Mouse (Mus musculus) limb, embryonic 14.5 days (tissue): Measurements from ENCODE around the gene Mapkapk2. TPM values are rescaled to one million over a fixed set of nuclear protein-coding genes. Genes with fewer than 3 reads are reported as not detected.

Experiments used
- ATAC-seq: fragments of 200-750 bp; cut with Nextera tagmentation; 2 replicates; pipeline ENCODE4 v1.8.0; 2017; ENCODE audit warnings: low read depth, moderate number of reproducible peaks, moderate TSS enrichment; ENCODE audit not compliant: low FRiP score
- DNase-seq: peaks from one replicate; pipeline ENCODE4 v3.0.0-alpha.2; 2015; ENCODE audit warnings: low spot score
- H3K27ac ChIP-seq: fragments of 300-500 bp; sonication (generic); replicated peaks from 2 replicates; pipeline ENCODE4 v1.5.1; 2014; ENCODE audit warnings: low read depth, mild to moderate bottlenecking, low read length, moderate library complexity, mixed read lengths
- H3K27me3 ChIP-seq: fragments of 300-500 bp; sonication (generic); 2 replicates; pipeline ENCODE4 v1.6.1; 2014; ENCODE audit warnings: low read length, mixed read lengths; ENCODE audit not compliant: control insufficient read depth, insufficient read depth
- H3K36me3 ChIP-seq: fragments of 300-500 bp; sonication (generic); 2 replicates; pipeline ENCODE4 v1.6.1; 2014; ENCODE audit warnings: mild to moderate bottlenecking, low read length, moderate library complexity, mixed read lengths; ENCODE audit not compliant: control insufficient read depth, insufficient read depth
- H3K4me1 ChIP-seq: fragments of 300-500 bp; sonication (generic); 2 replicates; pipeline ENCODE4 v1.6.1; 2014; ENCODE audit warnings: antibody characterized with exemption, low read length, mixed read lengths; ENCODE audit not compliant: control insufficient read depth, insufficient read depth
- H3K4me2 ChIP-seq: fragments of 300-500 bp; sonication (generic); replicated peaks from 2 replicates; pipeline ENCODE4 v1.6.1; 2014; ENCODE audit warnings: low read depth, mild to moderate bottlenecking, low read length, moderate library complexity; ENCODE audit not compliant: severe bottlenecking
- H3K4me3 ChIP-seq: fragments of 300-500 bp; sonication (generic); replicated peaks from 2 replicates; pipeline ENCODE4 v1.5.1; 2014; ENCODE audit warnings: low read length
- H3K9ac ChIP-seq: fragments of 300-500 bp; sonication (generic); 2 replicates; pipeline ENCODE4 v1.6.1; 2014; ENCODE audit warnings: mild to moderate bottlenecking, low read depth, low read length, moderate library complexity; ENCODE audit not compliant: severe bottlenecking
- H3K9me3 ChIP-seq: fragments of 300-500 bp; sonication (generic); 2 replicates; pipeline ENCODE4 v1.6.1; 2016; ENCODE audit warnings: low read length; ENCODE audit not compliant: control insufficient read depth
- POLR2A ChIP-seq: fragments of 200-500 bp; IDR thresholded peaks from 2 replicates; pipeline ENCODE4 v1.8.0; 2012; ENCODE audit warnings: inconsistent platforms, mild to moderate bottlenecking, moderate library complexity, borderline replicate concordance; ENCODE audit not compliant: insufficient read depth, insufficient read length; ENCODE audit errors: extremely low read depth
- WGBS: fragments of 180-500 bp; shearing (Covaris S2); extraction: QIAGEN DNeasy Blood & Tissue Kit; methylation state at CpG from one replicate; pipeline ENCODE4 v1.1.7; 2014; 5-methylcytosine and 5-hydroxymethylcytosine counted together
- polyA plus RNA-seq, 2 experiments: library from polyadenylated mRNA; depleted of rRNA in 1 of 2; stranded (reverse) in 1 of 2; unstranded in 1 of 2; fragments of >200 nt; fragmentation: Nextera tagmentation in 1 of 2; extraction: Ambion mirVana in 1 of 2; gene quantifications; 2 replicates each; pipeline versions ENCODE4 v1.2.1 to v1.2.3; 2012 to 2014

Gene Mapkapk2
- polyA plus RNA-seq, 2 experiments: 49.9 to 60.9 TPM

GRCm38 (mm10) chr1:131078761-131079330 lies 18.8 kb downstream of the Mapkapk2 start:
- Histone ChIP-seq H3K4me2 (no peak overlapping the region), H3K27ac (peak overlapping the region; percentile 61; the same call in 1 of the 2 replicates), H3K9me3 (no peaks in the 10 kb centered on the region), H3K27me3 (no peaks in the 10 kb centered on the region), H3K36me3 (no peaks in the 10 kb centered on the region), H3K4me1 (peaks cover 28% of the 10 kb centered on the region), H3K9ac (no peak overlapping the region), H3K4me3 (no peak overlapping the region)
- no peak for TF ChIP-seq POLR2A
- 42% methylated on average over 3 of the region's 3 CpGs for WGBS
- peak; percentile 81; the same call in 1 of the 2 replicates for ATAC-seq
- DNase-seq: peak; percentile 79

GRCm38 (mm10) chr1:131075098-131075791 lies 22.4 kb downstream of the Mapkapk2 start:
- Histone ChIP-seq H3K36me3 (no peaks in the 10 kb centered on the region), H3K9me3 (no peaks in the 10 kb centered on the region), H3K27me3 (no peaks in the 10 kb centered on the region), H3K27ac (no peak overlapping the region), H3K9ac (no peak overlapping the region), H3K4me3 (no peak overlapping the region), H3K4me2 (no peak overlapping the region), H3K4me1 (peaks cover 19% of the 10 kb centered on the region)
- DNase-seq (no peak), ATAC-seq (no peak)
- no peak for TF ChIP-seq POLR2A
- 95% methylated on average over 7 of the region's 7 CpGs for WGBS

- ATAC-seq (no peak), DNase-seq (no peak)
These were observed 23.1 kb downstream of the Mapkapk2 start for GRCm38 (mm10) chr1:131074524-131074938.

GRCm38 (mm10) chr1:131072376-131072990 lies 25.1 kb downstream of the Mapkapk2 start:
- TF ChIP-seq POLR2A: no peak
- H3K4me2 ChIP-seq: no peak overlapping the region
- no peak for ATAC-seq
- no peaks in the 10 kb centered on the region for H3K27me3 ChIP-seq
- H3K36me3 ChIP-seq: no peaks in the 10 kb centered on the region
- no peak overlapping the region for H3K9ac ChIP-seq
- no peak overlapping the region for H3K27ac ChIP-seq
- no peaks in the 10 kb centered on the region for H3K9me3 ChIP-seq
- H3K4me3 ChIP-seq: no peak overlapping the region
- 87% methylated on average over 7 of the region's 7 CpGs for WGBS
- DNase-seq: no peak
- peaks cover 7% of the 10 kb centered on the region for H3K4me1 ChIP-seq

More at GRCm38 (mm10) chr1:131074524-131074938, 23.1 kb downstream of the Mapkapk2 start:
- H3K9me3 ChIP-seq: no peaks in the 10 kb centered on the region
- H3K27me3 ChIP-seq: no peaks in the 10 kb centered on the region
- H3K4me2 ChIP-seq: no peak overlapping the region
- no peaks in the 10 kb centered on the region for H3K36me3 ChIP-seq
- TF ChIP-seq POLR2A: no peak
- WGBS: 73% methylated on average over 8 of the region's 8 CpGs
- H3K27ac ChIP-seq: no peak overlapping the region
- H3K4me3 ChIP-seq: no peak overlapping the region
- H3K4me1 ChIP-seq: peaks cover 19% of the 10 kb centered on the region
- 0 out of 2 replicates have a peak overlapping the region, but pooled peaks have one; percentile 17 for H3K9ac ChIP-seq

DNA sequence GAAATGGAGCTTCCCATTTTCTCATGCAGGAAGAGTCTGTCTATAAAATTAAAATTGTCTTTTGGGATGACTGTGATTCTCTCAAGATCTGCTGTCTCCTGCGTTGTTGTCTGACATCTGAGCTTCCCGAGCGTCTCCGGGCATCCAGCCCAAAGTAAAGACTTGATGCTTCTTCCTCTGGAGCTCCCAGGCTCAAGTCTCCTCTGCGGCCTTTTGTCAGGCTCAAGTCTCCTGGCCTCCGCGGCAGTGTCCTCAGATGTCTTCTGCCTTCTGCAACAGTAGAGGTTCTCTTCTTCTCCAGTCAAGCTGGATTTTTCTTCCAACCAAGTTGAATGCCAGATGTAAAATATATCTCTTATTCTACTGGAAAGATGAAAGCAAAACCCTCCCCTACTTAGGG lies 28.6 kb downstream of the Mapkapk2 start:
- Histone ChIP-seq H3K4me3 (no peak overlapping the region), H3K27me3 (no peaks in the 10 kb centered on the region), H3K36me3 (no peaks in the 10 kb centered on the region), H3K4me1 (peaks cover 4% of the 10 kb centered on the region; the same call in 1 of the 2 replicates), H3K4me2 (no peak overlapping the region), H3K9ac (no peak overlapping the region), H3K9me3 (no peaks in the 10 kb centered on the region), H3K27ac (no peak overlapping the region)
- no peak for DNase-seq
- no peak for TF ChIP-seq POLR2A
- WGBS: 87% methylated on average over 7 of the region's 7 CpGs
- no peak for ATAC-seq
